Mouse (Mus musculus) brown adipose tissue, adult 24 weeks (tissue): ENCODE results near the gene Tmem126a. TPM values are rescaled to one million over a fixed set of nuclear protein-coding genes. Genes with fewer than 3 reads are reported as not detected.

Source experiments
- H3K27ac ChIP-seq: fragments of 200-500 bp; replicated peaks from 2 replicates; pipeline ENCODE4 v1.5.1; 2012; ENCODE audit warnings: low read depth, mild to moderate bottlenecking, low read length
- H3K4me1 ChIP-seq: fragments of 200-500 bp; 2 replicates; pipeline ENCODE4 v1.6.1; 2012; ENCODE audit warnings: low read length, mixed read lengths; ENCODE audit not compliant: control insufficient read depth, insufficient read depth, insufficient read length
- H3K4me3 ChIP-seq: fragments of 200-500 bp; 2 replicates; pipeline ENCODE4 v1.5.1; 2012; ENCODE audit warnings: low read depth, mild to moderate bottlenecking, low read length, moderate library complexity; ENCODE audit not compliant: insufficient read depth
- polyA plus RNA-seq: library from polyadenylated mRNA; stranded (reverse); fragments of >200 nt; gene quantifications from 2 replicates; pipeline ENCODE4 v1.2.4, GENCODE M21; 2012; ENCODE audit not compliant: missing spikeins, insufficient read depth, insufficient read length

Gene Tmem126a
- polyA plus RNA-seq, 1 experiment, result 191 TPM

DNA sequence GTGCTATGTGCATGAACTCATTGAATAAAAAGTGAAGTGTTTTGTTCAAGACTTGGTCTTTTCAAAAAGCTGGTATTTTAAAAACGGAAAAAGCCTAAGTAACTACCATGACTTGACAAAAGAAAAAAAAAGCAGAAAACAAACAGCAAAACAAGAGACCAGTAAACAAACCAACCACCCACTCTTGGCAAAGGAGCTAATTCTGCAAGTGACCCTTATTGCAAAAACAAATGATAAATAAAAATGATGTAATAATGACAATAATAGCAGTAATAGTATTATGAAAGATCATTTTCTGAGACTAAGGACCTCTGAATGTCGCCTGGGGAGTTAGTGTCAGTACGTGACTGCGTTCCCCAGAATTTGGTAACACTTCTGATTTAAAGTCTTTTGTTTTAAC, 15.0 kb downstream of the Tmem126a start:
- H3K4me3 ChIP-seq, result peak overlapping the region; percentile 50
- H3K27ac ChIP-seq, result peak overlapping the region; percentile 40; the same call in 1 of the 2 replicates

GRCm38 (mm10) chr7:90440044-90440443, 17.0 kb downstream of the Tmem126a start:
- Histone ChIP-seq H3K4me1 (no peaks in the 10 kb centered on the region; the same call in 1 of the 2 replicates), H3K27ac (no peak overlapping the region)

More for the DNA sequence above, 15.0 kb downstream of the Tmem126a start:
- no peaks in the 10 kb centered on the region; the same call in 1 of the 2 replicates for H3K4me1 ChIP-seq

DNA sequence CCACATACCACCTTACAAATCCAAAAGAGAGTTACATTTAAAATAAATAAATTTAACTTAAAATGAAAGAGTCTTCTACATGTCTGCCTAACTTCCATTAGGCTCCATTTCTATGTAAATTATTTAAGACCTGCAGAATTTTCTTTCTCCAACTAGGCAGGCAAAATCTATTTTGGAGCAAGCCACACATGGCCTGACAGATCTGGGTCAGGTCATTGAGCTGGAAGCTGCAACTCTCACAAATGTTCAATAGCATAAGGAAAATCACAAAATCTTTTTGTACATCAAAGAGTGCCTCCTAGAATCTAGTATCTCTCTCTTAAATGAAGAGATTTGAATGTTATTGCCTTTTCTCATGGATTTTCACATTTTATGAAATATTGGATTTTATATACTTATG, 24.8 kb downstream of the Tmem126a start:
- no peak overlapping the region for H3K4me3 ChIP-seq
- no peaks in the 10 kb centered on the region for H3K4me1 ChIP-seq
- H3K27ac ChIP-seq, result no peak overlapping the region

More at GRCm38 (mm10) chr7:90440044-90440443, 17.0 kb downstream of the Tmem126a start:
- H3K4me3 ChIP-seq, result no peak overlapping the region

DNA sequence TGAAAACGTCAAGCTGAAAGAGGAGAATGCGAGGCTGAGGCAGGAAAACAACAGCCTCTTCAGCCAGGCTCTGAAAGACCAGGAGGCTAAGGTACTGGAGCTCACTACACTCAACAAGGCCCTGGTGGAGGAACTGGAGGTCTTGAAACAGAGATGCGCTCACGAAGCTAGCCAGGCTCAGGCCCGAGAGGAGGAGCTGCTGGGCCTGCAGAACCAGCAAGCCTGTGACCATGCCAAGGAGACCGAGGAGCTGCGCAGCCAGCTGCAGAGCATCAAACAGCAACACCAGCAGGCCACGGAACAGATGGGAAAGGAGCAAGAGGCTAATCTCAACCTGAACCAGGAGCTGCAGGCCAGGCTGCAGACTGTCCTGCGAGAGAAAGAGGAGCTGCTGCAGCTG, 30.0 kb downstream of the Tmem126a start:
- Histone ChIP-seq H3K27ac (no peak overlapping the region), H3K4me1 (0 out of 2 replicates have a peak, but pooled peaks cover 4% of the 10 kb centered on the region), H3K4me3 (peak overlapping the region; percentile 60; the same call in 1 of the 2 replicates)

DNA sequence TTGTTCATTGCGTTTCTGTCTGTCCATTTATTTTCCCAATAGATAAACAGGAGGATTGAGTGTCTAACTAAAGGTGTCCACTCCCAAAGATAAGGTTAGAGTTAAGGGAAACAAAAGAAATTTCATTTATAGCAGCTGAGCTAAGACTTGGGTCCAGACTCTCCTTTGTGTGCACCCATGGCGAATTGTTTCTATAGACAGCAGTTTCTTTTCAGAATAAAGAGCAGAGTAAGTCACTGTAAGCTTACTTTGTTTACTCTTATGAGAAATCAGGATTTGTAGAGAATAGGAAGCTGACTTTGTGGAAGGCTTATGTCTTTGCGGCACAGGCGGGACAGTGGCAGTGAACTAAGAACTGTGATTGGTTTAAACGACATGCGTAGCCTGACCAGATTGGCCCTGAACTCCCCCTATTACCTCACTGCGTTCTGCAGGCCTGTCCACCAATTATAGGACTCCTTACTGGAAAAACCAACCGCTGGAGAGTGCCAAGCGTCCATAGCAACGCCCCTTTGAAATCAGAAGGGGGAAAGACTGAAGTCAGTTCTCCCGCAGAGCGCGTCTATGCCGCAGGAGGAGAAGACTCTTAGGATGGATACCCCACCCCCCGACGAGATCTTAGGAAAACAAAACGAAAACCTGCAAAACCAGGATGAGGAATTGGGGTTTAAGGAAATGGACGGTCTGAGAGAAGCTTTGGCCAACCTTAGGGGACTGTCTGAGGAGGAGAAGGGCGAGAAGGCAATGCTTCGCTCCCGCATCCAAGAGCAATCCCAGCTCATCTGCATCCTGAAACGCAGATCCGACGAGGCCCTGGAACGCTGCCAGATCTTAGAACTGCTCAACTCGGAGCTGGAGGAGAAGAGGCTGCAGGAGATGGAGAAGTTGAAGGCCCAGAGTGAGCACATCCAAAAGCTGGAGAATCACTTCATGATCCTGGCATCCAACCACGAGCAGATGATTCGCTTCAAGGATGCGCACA, 30.7 kb downstream of the Tmem126a start, which contains the start of gene Ccdc89:
Gene Ccdc89 (plus strand): TSS at position 558 of the 982 bp plus-strand sequence.
- no peak within 1 kb of the TSS for H3K27ac ChIP-seq
- 0 out of 2 replicates have a peak, but pooled peaks cover 4% of the 10 kb centered on the region for H3K4me1 ChIP-seq
- peak within 1 kb of the TSS; percentile 60 for H3K4me3 ChIP-seq

- no peak overlapping the region for H3K4me3 ChIP-seq
- H3K4me1 ChIP-seq, result no peaks in the 10 kb centered on the region
- no peak overlapping the region for H3K27ac ChIP-seq
Measured at GRCm38 (mm10) chr7:90409934-90410333, 47.1 kb downstream of the Tmem126a start.

Other genes with a start within 250 kb of the Tmem126a start
- not detected in 2 replicates for gene Ccdc83, start 191.5 kb downstream of the Tmem126a start, polyA plus RNA-seq
- 1.4 and 2.7 TPM in 2 replicates for gene Sytl2, start 155.0 kb downstream of the Tmem126a start, polyA plus RNA-seq
- gene Ccdc89, start 30.7 kb downstream of the Tmem126a start, polyA plus RNA-seq, result not detected in 2 replicates
- gene Crebzf, start 14.5 kb downstream of the Tmem126a start, polyA plus RNA-seq, result 23.2 and 37.5 TPM in 2 replicates
- 47.4 and 60.3 TPM in 2 replicates for gene Tmem126b, start 18.8 kb upstream of the Tmem126a start, polyA plus RNA-seq
- gene Dlg2, start 19.4 kb upstream of the Tmem126a start, polyA plus RNA-seq, result 1.4 and 7.6 TPM in 2 replicates